Mouse (Mus musculus): ENCODE results near the gene Oxct2a. TPM values are rescaled to one million over a fixed set of nuclear protein-coding genes. Genes with fewer than 3 reads are reported as not detected.

Oxct2a gene
- 0.21 and 0.24 TPM in 2 replicates for polyA plus RNA-seq (2015; fragmentation: Nextera tagmentation; extraction: Ambion mirVana)

DNA sequence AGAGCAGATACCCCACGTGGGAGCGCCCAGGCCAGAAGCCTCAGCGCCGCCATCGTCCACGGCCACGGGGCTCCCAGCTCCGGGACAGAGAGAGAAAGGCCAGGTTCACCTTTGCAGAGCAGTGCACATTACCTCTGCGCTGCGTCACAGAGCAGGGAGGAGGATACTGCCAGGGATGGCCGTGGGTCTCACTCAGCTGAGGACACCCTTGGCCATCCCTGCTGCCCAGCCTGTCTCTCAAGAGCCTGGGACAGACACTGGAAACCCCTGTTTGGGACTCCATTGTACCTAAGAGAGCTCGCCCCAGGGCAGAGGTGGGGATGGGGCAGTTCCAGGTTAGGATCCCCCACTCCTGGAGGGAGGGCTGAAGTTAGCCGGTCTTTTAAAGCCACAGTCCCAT, at the start of gene Oxct2a:
Oxct2a (minus strand) TSS at position 101 of the 400 bp plus-strand sequence.
- no peaks in the 10 kb centered on the region for H3K36me3 ChIP-seq (ENCODE audit: control insufficient read depth, insufficient read depth)
- H3K4me1 ChIP-seq (replicated peaks; ENCODE audit: control insufficient read depth, insufficient read depth, low read length) = no peaks in the 10 kb centered on the region
- H3K4me2 ChIP-seq (replicated peaks; ENCODE audit: low read depth) = peak within 1 kb of the TSS; percentile 43
- no peak for TF ChIP-seq CTCF (IDR thresholded peaks at IDR 0.05; ENCODE audit: low read depth)
- peak within 1 kb of the TSS; percentile 18; the same call in 1 of the 2 replicates for H3K4me3 ChIP-seq (ENCODE audit: low read depth, low read length)
- H3K9ac ChIP-seq (ENCODE audit: low read depth, low read length) = no peak within 1 kb of the TSS
- peaks cover 5% of the 10 kb centered on the region for H3K27me3 ChIP-seq (replicated peaks; ENCODE audit: control insufficient read depth, insufficient read depth, low read length)
- no peaks in the 10 kb centered on the region for H3K9me3 ChIP-seq (ENCODE audit: control insufficient read depth)
- 18% methylated on average over 13 of the region's 13 CpGs for WGBS
- no peak within 1 kb of the TSS for H3K27ac ChIP-seq (ENCODE audit: low read depth, low read length)
- ATAC-seq = no peak

DNA sequence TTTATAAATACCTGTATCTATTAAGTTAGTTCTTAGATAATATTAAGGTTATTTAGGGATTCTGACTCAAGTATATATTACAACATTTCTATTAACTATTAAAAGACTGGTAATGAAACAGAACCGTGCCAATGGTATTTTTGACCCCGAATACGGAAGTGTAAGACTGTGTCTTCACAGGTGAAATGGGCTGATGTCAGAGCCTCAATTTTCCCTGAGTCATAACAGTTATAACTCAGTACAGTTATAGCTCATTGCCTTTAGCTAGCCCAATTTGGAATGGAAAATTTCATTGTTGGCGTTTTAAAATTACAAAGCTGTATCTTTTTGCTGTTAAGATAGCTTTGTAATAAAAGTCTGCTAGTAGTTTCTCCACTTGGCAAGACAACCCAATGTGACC, 40.1 kb upstream of the Oxct2a start:
- Histone ChIP-seq H3K9me3 (ENCODE audit: control insufficient read depth) (no peaks in the 10 kb centered on the region), H3K27ac (ENCODE audit: low read depth, low read length) (no peak overlapping the region), H3K27me3 (replicated peaks; ENCODE audit: control insufficient read depth, insufficient read depth, low read length) (no peaks in the 10 kb centered on the region), H3K4me1 (replicated peaks; ENCODE audit: control insufficient read depth, insufficient read depth, low read length) (no peaks in the 10 kb centered on the region), H3K4me2 (replicated peaks; ENCODE audit: low read depth) (no peak overlapping the region), H3K4me3 (ENCODE audit: low read depth, low read length) (no peak overlapping the region), H3K36me3 (ENCODE audit: control insufficient read depth, insufficient read depth) (peaks cover 74% of the 10 kb centered on the region), H3K9ac (ENCODE audit: low read depth, low read length) (no peak overlapping the region)
- 92% methylated on average over 4 of the region's 4 CpGs for WGBS
- ATAC-seq = no peak
- no peak for TF ChIP-seq CTCF (IDR thresholded peaks at IDR 0.05; ENCODE audit: low read depth)

DNA sequence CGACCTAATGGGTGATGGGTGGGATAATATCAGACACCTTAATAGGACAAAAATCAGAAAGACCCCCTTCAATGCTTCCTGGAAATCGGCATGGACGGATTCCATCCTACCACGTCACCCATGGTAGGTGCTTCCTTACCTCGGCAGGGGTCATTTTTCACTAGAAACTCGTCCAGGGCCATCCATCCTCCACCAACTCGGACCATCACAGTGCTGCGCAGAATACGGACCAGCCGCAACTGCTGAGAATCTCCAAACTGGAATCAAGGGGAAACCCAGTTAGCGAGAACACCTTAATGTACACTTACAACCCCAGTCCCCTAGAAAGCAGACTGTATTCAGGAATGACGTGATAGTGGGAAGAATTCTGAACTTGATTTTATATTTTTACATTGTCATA, 37.3 kb upstream of the Oxct2a start:
- Histone ChIP-seq H3K27ac (ENCODE audit: low read depth, low read length) (no peak overlapping the region), H3K4me1 (replicated peaks; ENCODE audit: control insufficient read depth, insufficient read depth, low read length) (no peaks in the 10 kb centered on the region), H3K9ac (ENCODE audit: low read depth, low read length) (no peak overlapping the region), H3K4me2 (replicated peaks; ENCODE audit: low read depth) (no peak overlapping the region), H3K4me3 (ENCODE audit: low read depth, low read length) (no peak overlapping the region), H3K9me3 (ENCODE audit: control insufficient read depth) (no peaks in the 10 kb centered on the region), H3K27me3 (replicated peaks; ENCODE audit: control insufficient read depth, insufficient read depth, low read length) (no peaks in the 10 kb centered on the region), H3K36me3 (ENCODE audit: control insufficient read depth, insufficient read depth) (peaks cover 64% of the 10 kb centered on the region)
- WGBS = 94% methylated on average over 12 of the region's 12 CpGs
- TF ChIP-seq CTCF (IDR thresholded peaks at IDR 0.05; ENCODE audit: low read depth) = no peak
- ATAC-seq = no peak

DNA sequence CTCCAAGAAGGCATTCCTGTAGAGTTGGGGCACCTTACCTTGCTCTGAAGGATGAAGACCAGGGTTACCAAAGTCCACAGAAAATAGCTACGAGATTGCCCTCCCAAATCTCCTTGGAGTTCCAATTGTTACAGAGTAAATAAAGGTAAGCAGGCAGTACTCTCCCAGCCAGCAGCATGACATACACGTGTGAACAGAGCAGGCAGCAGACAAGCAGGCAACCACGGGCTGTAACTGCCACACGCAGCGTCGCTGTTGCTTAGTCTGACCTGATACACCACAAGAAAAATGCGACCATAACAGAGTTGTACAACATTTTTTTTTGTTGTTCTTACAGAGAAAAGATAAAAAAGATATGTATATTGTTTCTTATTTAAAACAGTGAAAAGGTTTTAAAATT, 35.2 kb upstream of the Oxct2a start:
- no peak for ATAC-seq
- peaks cover 69% of the 10 kb centered on the region for H3K36me3 ChIP-seq (ENCODE audit: control insufficient read depth, insufficient read depth)
- H3K4me2 ChIP-seq (replicated peaks; ENCODE audit: low read depth) = no peak overlapping the region
- no peak for TF ChIP-seq CTCF (IDR thresholded peaks at IDR 0.05; ENCODE audit: low read depth)
- no peak overlapping the region for H3K9ac ChIP-seq (ENCODE audit: low read depth, low read length)
- H3K9me3 ChIP-seq (ENCODE audit: control insufficient read depth) = no peaks in the 10 kb centered on the region
- H3K4me3 ChIP-seq (ENCODE audit: low read depth, low read length) = no peak overlapping the region
- no peaks in the 10 kb centered on the region for H3K27me3 ChIP-seq (replicated peaks; ENCODE audit: control insufficient read depth, insufficient read depth, low read length)
- H3K4me1 ChIP-seq (replicated peaks; ENCODE audit: control insufficient read depth, insufficient read depth, low read length) = no peaks in the 10 kb centered on the region
- 86% methylated on average over 7 of the region's 7 CpGs for WGBS
- H3K27ac ChIP-seq (ENCODE audit: low read depth, low read length) = no peak overlapping the region

DNA sequence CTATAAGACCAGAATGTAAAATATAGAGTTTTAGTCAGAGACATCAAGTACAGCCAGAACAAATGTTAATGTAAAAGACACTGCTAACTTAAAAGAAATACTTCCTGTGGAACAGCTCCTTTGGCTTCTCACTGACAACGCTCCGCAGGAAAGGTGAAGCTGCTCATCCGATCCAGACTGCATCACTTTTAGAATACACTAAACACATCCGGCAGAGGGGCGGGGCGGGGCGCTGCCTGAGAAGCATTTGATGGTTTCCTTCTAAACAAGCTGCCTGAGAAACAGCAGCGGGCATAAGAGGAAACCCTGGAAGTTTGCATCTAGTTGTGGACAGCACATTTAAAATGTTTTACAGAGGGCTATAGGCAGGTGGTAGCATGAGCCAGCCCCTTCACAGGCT, 32.5 kb upstream of the Oxct2a start:
- 86% methylated on average over 8 of the region's 8 CpGs for WGBS
- ATAC-seq = no peak
- Histone ChIP-seq H3K36me3 (ENCODE audit: control insufficient read depth, insufficient read depth) (peaks cover 74% of the 10 kb centered on the region), H3K9me3 (ENCODE audit: control insufficient read depth) (no peaks in the 10 kb centered on the region), H3K4me2 (replicated peaks; ENCODE audit: low read depth) (no peak overlapping the region), H3K27ac (ENCODE audit: low read depth, low read length) (no peak overlapping the region), H3K4me3 (ENCODE audit: low read depth, low read length) (no peak overlapping the region), H3K9ac (ENCODE audit: low read depth, low read length) (no peak overlapping the region), H3K4me1 (replicated peaks; ENCODE audit: control insufficient read depth, insufficient read depth, low read length) (no peaks in the 10 kb centered on the region), H3K27me3 (replicated peaks; ENCODE audit: control insufficient read depth, insufficient read depth, low read length) (no peaks in the 10 kb centered on the region)
- no peak for TF ChIP-seq CTCF (IDR thresholded peaks at IDR 0.05; ENCODE audit: low read depth)

DNA sequence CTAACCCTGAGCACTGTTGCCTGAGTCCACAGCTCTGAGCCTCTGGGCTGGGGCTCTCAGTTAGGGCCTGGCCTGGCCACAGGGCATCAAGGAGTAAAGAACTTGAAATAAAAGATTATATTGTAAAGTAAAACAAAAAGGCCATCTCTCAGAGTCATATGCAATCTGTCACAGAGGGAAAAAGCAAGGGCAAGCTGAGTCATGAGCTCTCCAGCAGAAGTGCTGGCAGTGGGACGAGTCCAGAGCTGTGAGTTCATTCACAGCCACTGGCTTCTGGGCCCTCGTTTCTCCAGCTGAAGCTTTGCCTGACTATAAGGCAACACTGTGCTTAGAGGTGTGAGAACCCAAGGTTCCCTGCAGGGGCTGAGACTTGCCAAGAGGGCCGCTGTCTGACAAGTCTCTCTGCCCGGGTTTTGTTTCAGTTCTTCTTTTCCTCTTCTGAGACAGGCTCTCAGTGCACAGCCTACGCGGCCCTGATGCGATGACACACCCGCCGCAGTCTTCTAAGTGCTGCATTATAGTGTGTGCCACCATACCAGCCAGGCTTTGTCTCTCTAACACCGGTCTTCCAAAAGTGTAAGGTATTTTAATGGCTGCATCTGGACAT, 29.9 kb upstream of the Oxct2a start:
- peaks cover 67% of the 10 kb centered on the region for H3K36me3 ChIP-seq (ENCODE audit: control insufficient read depth, insufficient read depth)
- WGBS = 89% methylated on average over 10 of the region's 10 CpGs
- no peak overlapping the region for H3K4me3 ChIP-seq (ENCODE audit: low read depth, low read length)
- H3K4me2 ChIP-seq (replicated peaks; ENCODE audit: low read depth) = no peak overlapping the region
- no peaks in the 10 kb centered on the region for H3K9me3 ChIP-seq (ENCODE audit: control insufficient read depth)
- no peak for ATAC-seq
- no peak overlapping the region for H3K27ac ChIP-seq (ENCODE audit: low read depth, low read length)
- no peak for TF ChIP-seq CTCF (IDR thresholded peaks at IDR 0.05; ENCODE audit: low read depth)
- no peak overlapping the region for H3K9ac ChIP-seq (ENCODE audit: low read depth, low read length)
- H3K4me1 ChIP-seq (replicated peaks; ENCODE audit: control insufficient read depth, insufficient read depth, low read length) = no peaks in the 10 kb centered on the region
- no peaks in the 10 kb centered on the region for H3K27me3 ChIP-seq (replicated peaks; ENCODE audit: control insufficient read depth, insufficient read depth, low read length)

DNA sequence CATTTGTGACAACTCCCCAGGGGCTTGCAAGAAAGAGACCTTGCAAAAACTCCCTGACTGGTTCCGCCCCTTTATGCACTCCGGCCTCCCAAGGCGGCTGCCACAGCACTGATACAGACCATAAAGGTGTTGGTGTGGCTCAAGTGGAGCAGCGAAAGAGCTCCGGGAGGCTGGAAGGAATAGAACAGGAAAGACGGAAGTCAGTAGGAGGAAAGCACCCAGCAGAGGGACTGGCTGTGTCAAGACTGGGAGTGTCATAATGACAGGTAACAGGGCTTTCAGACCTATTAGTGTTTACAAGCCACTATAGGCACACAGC, 20.0 kb upstream of the Oxct2a start:
- Histone ChIP-seq H3K9me3 (ENCODE audit: control insufficient read depth) (no peaks in the 10 kb centered on the region), H3K27ac (ENCODE audit: low read depth, low read length) (peak overlapping the region; percentile 86), H3K9ac (ENCODE audit: low read depth, low read length) (peak overlapping the region; percentile 50), H3K27me3 (replicated peaks; ENCODE audit: control insufficient read depth, insufficient read depth, low read length) (peaks cover 5% of the 10 kb centered on the region; the same call in 1 of the 2 replicates), H3K36me3 (ENCODE audit: control insufficient read depth, insufficient read depth) (no peaks in the 10 kb centered on the region), H3K4me1 (replicated peaks; ENCODE audit: control insufficient read depth, insufficient read depth, low read length) (no peaks in the 10 kb centered on the region), H3K4me2 (replicated peaks; ENCODE audit: low read depth) (peak overlapping the region; percentile 89), H3K4me3 (ENCODE audit: low read depth, low read length) (peak overlapping the region; percentile 52)
- peak; percentile 80 for ATAC-seq
- WGBS = 4% methylated on average over 6 of the region's 6 CpGs
- 0 out of 2 replicates have a peak, but pooled peaks have one; percentile 4 for TF ChIP-seq CTCF (IDR thresholded peaks at IDR 0.05; ENCODE audit: low read depth)

Data from intestine, postnatal 0 days (tissue).